Mouse (Mus musculus): Measurements from ENCODE around the gene Hspbap1. TPM values are rescaled to one million over a fixed set of nuclear protein-coding genes. Genes with fewer than 3 reads are reported as not detected.

Gene Hspbap1
- total RNA-seq, 2 experiments from 2014 or later: 3.1 to 3.2 TPM

DNA sequence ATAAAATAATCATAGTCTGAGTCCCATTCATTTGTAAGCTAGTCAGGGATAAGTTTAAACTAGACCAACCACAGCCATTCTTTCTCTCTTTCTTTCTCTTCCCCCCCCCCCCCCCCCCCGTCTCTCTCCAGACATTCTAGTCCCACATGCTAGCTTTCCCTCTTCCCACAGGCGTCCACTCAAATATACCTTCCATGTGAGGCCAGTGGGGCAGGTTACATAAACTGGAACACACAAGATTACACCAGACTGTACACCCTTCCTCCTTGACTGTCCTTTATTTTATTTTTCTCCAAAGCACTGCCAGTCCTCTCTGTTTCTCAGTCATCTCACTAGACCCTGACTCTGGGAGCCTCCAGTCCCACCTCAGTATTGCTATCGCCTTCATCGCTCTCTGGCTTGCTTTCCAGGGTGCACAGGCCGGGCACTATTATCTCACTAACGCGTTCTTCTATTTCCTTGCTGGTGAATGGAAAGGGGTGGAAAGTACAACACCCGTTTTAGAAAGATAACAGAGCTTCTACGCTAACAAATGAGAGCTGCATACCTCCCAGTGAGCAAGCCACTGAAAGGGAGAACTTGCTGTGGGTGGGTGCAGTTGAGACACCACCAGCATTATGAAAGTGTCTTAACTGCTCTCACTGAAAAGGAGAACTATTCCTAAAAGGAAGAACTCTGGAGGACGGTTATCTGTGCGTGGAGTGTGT, 6.4 kb upstream of the Hspbap1 start:
- DNase-seq: no peak

DNA sequence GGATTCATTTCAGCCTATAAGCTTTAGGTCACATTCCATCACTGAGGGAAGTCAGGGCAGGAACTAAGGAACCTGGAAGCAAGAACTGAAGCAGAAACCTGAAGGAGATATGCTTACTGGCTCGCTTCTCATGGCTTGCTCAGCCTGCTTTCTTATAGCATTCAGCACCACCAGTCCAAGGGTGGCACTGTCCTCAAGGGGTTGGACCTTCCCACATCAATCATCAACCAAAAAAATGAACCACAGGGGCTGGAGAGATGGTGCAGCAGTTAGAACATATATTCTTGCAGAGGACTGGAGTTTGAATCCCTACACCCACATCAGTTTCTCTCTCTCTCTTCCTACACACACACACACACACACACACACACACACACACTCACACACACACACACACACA, 5.2 kb upstream of the Hspbap1 start:
- DNase-seq: no peak

DNA sequence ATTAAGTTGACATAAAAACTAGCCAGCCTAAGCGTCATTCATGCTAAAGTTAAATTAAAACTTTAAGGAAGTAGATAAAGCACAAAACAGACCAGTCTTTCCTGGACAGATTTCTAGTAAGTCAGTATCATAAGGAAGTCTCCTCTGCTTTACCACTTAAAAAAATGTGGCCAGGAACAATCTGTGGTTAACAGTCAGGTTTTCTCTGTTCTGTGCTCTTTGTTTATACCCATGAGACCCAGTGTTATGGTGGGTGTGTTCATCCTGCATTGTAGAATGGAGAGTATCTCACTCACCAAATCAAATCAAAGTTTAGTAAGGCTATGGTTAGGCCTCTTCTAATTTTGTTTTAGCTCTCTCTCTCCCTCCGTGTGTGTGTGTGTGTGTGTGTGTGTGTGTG, 4.7 kb upstream of the Hspbap1 start:
- no peak for DNase-seq

DNA sequence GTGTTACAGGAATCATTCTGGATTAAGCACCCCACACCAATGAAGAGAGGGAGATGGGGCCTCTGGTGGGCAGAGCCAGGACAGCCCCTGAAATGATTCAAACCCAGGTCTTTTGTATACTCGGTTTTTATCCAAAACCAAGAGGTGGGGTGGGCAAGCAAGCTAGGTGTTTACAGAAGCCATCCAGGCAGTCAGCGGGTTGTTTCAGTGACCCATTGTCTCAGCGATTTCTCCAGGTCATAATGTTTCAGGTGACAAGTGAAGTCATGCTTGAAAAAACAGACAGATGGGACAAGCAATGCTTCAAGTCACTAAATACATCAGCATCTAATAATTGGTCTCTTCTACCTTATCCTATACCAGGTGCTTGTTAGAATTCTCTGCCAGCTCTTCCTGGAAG, 3.8 kb upstream of the Hspbap1 start:
- DNase-seq: no peak

DNA sequence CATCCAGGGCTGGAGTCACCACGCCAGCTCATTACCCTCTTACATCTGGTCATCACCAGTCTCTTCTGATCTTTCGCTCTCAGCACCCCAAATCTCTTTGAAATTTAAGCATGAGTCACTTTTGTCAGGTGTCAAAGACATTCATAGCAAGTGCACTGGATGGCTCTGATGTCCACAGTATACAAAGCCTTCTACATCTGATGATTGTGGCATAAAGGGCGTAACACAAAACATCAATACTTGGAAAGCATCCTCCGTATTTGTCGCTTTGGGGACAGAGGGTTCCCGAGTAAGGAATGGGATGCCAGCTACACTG, 1.7 kb upstream of the Hspbap1 start:
- no peak for DNase-seq

DNA sequence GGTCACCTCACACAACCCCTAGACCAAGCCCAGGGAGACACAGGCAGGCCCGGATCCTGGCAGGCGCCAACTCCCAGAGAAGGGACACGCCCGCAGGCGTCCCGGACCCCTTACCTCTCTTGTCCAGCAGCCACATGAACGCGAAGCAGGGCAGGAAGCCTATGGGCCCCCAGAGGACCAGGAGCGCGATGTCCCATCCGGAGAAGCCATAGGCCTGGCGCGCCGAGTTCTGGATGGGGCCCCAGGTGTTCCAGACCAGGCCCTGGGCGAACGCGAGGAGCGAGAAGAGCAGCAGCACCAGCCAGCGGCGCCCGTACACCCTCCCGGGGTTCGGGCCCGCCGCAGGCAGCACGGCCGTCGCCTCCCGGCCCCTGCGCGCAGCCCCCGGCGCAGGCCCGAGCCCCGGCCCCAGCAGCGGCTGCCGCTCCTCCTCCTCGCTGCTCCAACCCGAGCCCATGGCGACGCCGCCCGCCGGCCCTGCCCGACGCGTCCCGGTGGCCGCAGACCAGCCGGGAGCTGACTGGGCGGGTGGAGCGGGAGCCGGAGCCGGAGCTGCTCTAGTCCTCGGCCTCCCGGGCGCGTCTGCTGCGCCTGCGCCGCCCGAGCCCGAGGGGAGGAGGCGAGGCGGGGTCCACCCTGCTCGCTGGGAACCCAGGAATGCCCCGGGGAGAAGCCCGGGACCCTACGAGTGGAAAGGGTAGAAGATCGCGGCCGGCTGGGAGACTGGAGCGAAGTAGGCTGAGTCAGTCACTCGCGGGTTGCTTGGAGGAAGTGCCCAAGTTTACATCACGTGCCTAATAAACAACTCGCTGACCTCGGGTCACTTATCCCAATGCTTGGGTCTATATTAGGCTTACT, 1.2 kb upstream of the Hspbap1 start, which contains the start of gene Dirc2:
Dirc2 (minus strand) TSS at position 572 of the 858 bp plus-strand sequence.
- DNase-seq: peak; percentile 84

DNA sequence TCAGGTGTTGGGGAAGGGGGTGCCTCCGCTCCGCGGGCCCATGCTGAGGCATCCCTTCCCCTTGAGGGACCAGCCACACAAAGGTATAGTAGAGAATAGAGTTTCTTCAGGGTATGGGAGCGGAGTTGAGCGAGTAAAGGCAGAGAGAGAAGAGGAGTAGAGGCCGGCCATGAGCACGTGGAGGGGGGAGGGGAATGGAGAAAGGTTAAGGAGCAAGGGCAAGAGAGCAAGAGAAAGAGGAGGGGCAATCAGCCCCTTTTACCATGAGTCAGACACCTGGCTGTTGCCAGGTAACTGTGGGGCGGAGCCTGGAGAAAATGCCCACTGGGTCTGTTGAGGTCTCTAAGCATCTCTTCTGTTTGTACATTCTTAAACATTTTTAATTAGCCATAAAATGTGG, 966 bp downstream of the Hspbap1 start:
- no peak for DNase-seq

DNA sequence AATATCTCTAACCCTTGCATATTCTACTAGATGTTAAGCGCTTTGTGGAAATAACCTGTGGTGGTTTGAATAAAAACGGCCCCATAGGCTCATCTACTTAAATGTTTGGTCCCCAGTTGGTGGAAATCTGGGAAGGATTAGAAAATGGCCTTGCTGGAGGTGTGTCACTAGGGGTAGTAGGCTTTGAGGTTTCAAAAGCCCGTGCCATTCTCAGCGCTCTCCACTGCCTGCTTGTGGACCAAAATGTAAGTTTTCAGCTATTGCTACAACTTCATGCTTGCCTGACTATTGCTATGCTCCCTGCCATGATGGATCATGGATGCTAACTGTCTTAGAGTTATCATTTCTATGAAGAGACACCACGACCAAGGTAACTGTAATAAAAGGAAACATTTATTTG, 1.4 kb downstream of the Hspbap1 start:
- no peak for DNase-seq

DNA sequence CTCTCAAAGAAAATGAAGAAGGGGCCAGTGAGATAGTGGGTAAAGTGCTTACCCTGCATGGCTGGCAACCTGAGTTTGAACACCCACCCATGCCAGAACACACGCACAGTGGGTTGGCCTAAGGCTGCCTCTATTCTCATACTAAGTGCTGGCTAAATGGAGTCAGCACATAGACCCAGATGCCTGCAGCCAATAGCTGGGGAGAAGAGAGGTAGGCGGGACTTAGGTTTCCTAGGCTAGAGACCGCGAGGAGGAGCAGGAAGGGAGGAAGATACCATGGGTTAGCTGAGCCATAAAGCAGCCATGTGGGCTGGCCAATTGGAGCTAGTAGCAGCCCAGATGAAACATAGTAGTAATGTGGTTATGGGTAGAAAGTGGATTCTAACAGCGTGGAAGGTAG, 2.4 kb downstream of the Hspbap1 start:
- no peak for DNase-seq

DNA sequence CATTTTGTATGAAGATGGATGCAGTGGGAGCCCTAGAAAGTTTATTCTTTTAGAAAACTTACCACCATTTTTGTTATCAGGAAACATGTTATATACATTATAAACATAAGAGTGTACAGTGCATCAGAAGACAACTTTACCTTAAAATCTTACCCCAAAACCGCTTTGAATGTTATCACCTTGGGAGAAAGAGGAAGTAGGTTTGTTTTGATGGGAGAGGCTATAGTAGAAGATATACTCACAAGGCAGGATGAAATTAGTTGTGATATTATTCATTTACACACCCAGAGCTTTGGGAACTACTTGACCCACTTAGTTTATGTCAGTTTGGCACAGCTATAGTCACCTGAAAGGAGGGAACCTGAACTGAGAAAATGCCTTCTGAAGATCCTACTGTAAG, 5.7 kb downstream of the Hspbap1 start:
- no peak for DNase-seq

DNA sequence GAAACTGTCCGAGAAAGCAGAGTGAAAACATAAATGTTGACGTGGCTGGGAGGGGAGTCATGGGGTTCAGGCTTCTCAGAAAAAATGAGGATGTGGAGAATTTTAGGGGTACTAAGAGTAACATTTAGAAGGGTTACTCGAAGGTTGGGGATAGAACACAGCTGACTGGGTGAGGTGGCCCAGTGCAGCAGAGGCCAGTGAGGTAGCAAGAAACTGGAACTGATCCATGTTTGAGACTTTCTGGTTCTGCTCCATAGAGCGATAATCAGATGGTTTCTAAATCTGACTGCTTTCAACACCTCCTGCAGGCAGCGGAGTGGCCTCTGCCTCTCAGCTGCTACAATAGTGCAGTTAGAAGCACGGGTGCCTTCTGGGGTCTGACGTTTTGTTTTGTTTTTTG, 6.6 kb downstream of the Hspbap1 start:
- no peak for DNase-seq

DNA sequence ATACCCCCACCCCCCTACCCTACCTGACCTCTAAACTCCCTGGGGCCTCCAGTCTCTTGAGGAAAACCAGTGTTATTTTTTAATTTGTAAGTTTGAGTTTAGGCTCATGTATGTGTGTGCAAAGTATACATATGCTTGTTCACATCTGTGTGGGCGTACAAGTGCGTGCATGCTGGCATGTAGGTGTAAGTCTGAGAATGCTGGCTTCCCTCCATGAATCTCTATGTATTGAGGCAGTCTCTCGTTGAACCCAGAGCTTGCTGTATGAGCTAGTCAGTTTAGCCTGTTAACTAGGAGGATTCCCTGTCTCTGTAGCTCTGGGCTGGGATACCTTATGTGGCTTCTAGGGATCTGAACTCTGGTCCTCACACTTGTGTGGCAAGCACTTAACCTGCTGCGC, 7.6 kb downstream of the Hspbap1 start:
- DNase-seq: no peak

DNA sequence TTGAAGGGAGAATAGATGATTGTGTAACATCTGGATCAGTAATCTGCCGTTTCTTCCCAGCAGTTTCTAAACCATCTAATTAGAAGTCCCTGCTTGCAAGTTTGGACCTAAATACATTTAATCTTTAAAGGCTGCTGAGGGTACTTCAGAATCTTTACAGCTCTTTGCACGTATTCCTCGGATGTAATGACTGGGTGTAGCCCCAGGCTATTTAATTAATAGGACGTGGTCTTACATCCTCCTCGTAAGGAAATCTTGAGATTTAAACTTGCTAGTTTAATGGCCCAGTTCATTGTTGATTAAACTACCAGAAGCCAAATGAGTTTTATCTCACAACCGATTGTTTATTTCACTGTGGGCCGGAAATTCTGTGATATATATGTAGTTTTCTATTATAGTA, 9.5 kb downstream of the Hspbap1 start:
- no peak for DNase-seq

DNA sequence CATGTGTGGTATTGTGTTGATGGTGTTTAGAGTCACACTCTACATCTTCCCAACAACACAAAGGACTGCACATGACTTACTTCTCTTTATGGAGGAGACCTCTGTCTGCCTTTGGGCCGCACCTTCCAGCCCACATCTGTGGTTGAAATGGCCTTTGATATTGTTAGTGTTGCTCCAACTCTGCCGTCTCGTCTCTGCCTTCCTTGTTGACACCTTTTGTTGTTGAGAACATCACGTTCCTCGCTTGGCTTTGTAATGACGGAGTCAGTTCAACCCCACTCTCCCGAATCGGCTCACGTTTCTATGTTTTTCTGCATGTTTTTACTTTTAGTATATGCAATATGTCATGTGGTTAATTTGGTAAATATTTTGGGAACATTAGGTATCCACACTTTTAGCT, 10.9 kb downstream of the Hspbap1 start:
- DNase-seq: no peak

DNA sequence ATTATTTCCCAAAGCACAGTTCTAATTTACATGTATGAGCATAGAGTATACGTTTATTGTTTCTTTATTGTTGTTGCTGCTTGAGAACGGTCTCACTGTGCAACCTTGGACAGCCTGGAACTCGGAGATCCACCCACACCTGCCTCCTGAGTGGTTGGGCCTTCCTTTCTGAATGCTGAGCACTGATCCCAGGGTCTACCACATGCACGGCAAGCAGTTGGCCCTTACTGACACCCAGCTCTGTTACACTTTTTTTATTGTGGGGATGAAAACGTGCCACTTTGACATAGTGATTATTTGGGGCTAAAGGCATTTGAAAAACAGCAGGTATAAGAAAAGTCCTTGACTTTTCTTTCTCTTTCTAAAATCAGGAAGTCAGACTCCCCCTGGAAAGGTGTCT, 11.5 kb downstream of the Hspbap1 start:
- DNase-seq: no peak

DNA sequence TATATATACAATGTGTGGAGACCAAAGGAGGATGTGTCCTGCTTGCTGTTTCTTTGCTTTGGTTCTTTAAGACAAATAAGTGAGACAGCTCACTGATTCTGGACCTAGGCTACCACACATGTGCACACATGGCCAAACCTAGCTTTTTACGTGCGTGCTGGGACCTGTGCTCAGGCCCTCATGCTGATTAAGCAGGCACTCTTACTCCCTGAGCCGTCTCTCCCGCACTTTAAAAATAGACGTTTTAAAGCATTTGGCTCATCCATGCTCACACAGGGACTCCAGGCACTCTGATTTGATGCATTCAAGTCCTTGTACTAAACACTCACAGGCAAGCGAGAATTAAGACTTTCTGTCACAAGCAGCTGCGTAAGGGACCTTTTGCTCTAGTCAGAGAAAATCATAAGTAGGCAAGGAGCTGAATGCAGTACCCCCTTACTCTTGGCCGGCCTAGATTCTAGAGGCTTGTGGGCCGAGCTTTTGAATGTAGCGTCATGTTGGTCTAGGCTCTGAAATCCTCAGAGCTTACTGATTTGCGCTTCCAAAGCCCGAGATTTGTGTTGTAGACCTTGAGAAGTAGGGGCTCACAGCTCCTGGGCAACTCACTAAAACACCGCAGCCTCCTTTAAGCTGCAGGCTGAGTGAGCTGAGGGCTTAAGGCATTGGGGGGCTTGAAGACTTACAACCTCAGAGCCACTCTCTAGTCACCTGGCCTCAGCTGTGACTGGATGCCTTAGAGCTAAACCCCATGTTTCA, 12.5 kb downstream of the Hspbap1 start:
- DNase-seq: no peak

DNA sequence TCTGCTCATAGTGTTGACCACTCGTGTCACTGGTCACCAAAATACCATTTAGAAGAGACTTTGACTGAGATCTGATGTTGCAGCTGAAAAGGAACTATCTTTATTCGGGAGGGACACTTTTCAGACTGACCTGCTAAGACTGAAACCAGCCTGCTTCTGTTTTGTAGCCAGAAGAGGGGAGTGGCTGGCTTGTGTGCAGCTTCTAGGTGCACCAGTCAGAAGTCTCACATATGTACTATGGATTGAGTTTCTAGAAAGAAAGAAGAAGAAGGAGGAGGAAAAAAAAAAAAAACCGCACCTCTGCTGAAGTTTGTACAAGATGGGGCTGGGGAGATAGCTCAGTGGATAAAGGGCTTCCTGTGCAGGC, 13.0 kb downstream of the Hspbap1 start:
- DNase-seq: no peak

DNA sequence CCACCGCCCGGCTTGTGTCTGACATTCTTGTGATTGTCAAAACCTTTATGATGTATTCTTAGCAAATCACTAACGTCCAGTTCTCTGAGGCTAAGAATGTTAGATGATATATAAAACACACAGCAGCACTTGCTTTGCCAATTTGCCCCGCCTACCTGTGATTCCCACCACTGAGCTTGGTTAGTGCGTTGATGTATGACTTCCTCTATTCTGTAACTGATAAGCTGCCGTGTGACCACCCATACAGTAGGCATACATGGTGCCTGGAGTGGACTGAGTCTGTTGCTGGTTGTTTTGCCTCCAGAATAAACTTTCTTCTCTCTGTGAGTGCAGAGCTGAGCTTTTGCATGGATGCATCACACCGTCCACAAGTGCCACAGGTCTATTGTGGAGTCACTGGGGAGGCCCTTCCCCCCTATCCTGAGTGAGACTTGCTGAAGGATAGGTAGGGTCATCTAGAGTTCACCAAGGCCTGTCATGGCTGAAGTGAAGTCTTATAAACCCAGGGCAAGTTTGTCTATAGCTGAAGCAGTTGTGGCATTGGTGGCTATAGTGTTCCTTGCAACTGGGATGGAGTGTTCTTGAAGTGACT, 14.1 kb downstream of the Hspbap1 start:
- DNase-seq: no peak

DNA sequence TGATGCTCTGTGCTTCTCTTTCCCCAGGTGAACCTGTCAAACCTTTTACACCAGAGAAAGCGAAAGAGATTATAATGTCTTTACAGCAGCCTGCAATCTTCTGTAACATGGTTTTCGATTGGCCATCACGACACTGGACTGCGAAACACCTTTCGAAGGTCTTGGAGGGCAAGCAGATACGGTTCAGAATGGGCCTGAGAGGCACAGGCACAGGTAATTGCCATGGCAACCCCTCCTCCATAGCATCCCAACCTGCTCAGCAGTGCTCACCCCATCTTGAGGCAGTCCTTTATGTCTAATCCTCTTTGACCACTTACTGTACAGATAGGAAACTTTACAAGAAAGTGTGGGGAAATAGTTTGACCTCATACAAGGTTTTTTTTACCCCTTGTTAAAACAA, 17.0 kb downstream of the Hspbap1 start:
- no peak for DNase-seq

DNA sequence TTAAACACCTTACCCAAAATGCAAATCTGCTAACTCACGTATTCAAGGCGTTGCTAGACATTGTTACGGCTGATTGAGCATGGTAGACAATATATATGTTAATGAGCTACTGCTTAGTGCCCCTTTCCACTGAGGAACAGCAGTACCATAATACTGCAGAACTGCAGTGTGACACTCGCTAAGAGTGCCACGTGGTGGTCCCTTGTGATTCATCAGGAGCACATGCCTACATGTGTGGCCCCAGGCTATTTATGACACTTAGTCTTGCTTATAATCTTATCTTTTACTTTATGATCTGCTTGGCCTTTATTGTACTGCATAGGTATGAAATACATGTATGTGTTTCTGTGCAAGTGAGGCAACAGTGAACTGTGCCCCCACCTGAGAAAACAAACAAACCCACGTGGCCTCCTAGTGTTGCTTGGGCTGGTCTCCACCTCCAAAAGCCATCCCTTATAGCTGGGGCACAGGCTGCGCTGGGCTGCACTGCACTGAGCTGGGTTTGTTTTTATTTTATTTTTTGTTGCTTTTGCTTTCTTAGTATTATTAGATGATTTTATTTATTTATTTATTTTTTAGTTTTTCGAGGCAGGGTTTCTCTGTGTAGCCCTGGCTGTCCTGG, 17.5 kb downstream of the Hspbap1 start:
- DNase-seq: no peak

DNA sequence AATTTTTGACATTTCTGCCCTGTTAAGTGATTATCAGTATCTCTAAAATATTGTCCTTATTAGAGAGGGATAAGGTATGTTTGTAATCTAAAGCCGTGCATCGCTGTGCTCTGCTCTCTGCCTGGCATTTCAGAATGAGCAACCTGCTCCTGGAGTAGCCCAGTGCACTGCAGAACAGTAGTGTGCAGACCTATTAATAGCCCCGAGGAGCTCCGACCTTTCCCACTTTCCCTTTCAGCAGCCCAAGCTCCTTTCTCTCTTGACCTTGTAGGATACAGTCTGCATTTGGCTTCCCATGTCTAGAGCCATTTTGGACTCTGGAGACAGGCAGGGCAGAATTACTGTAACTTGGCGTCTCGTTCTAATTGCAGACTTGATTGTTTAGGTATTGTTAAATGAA, 18.2 kb downstream of the Hspbap1 start:
- peak; percentile 14 for DNase-seq

DNA sequence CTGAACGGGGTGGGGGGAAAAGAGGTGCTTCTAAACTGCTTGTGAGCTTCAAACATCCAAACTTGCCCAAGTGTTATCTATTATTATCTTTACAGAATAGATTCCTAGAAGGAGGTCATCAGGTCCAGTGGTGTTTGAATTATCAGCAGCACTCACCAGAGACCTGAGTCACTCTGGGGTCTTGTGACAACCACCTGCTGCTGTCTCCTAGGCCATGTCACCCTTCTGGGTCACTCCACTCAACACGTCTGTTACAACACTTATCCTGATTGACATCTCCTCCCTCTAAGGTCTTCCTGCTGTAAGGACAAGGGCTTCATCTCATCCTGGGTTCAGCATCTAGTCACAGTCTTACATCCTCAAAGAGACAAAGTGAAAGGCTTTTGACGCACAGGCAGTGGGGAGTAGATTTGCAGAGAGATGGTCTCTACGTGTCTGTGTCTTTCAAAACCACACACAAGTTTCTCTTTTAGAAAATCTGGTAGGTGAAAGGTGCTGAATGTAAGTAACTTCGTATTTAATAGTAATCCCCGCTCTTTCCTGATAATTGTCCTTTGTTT, 21.9 kb downstream of the Hspbap1 start:
- DNase-seq: no peak
